Mouse (Mus musculus) neural tube, embryonic 13.5 days (tissue): ENCODE data around the gene Smarca2. TPM values are rescaled to one million over a fixed set of nuclear protein-coding genes. Genes with fewer than 3 reads are reported as not detected.

Source experiments
- ATAC-seq: fragments of 200-750 bp; cut with Nextera tagmentation; 2 replicates; pipeline ENCODE4 v1.8.0; 2017; ENCODE audit warnings: low read depth, mild to moderate bottlenecking, moderate TSS enrichment, moderate library complexity
- H3K27ac ChIP-seq: fragments of 300-500 bp; sonication (generic); replicated peaks from 2 replicates; pipeline ENCODE4 v1.5.1; 2015; ENCODE audit warnings: moderate library complexity, mild to moderate bottlenecking, inconsistent platforms
- H3K27me3 ChIP-seq: fragments of 300-500 bp; sonication (generic); 2 replicates; pipeline ENCODE4 v1.6.1; 2015; ENCODE audit warnings: mild to moderate bottlenecking, inconsistent platforms
- H3K36me3 ChIP-seq: fragments of 300-500 bp; sonication (generic); 2 replicates; pipeline ENCODE4 v1.6.1; 2015; ENCODE audit warnings: mild to moderate bottlenecking, inconsistent platforms
- H3K4me1 ChIP-seq: fragments of 300-500 bp; sonication (generic); replicated peaks from 2 replicates; pipeline ENCODE4 v1.6.1; 2015; ENCODE audit warnings: inconsistent platforms
- H3K4me2 ChIP-seq: fragments of 300-500 bp; sonication (generic); 2 replicates; pipeline ENCODE4 v1.6.1; 2015; ENCODE audit warnings: inconsistent platforms, mild to moderate bottlenecking, moderate library complexity
- H3K4me3 ChIP-seq: fragments of 300-500 bp; sonication (generic); 2 replicates; pipeline ENCODE4 v1.5.1; 2015; ENCODE audit warnings: mild to moderate bottlenecking, inconsistent platforms
- H3K9ac ChIP-seq: fragments of 300-500 bp; sonication (generic); 2 replicates; pipeline ENCODE4 v1.6.1; 2015; ENCODE audit warnings: moderate library complexity, mild to moderate bottlenecking, inconsistent platforms
- H3K9me3 ChIP-seq: fragments of 300-500 bp; sonication (generic); 2 replicates; pipeline ENCODE4 v1.6.1; 2016; ENCODE audit warnings: inconsistent platforms
- WGBS: fragments of 180-500 bp; shearing (Covaris S2); methylation state at CpG from one replicate; pipeline ENCODE4 v1.1.7; 2015; 5-methylcytosine and 5-hydroxymethylcytosine counted together
- polyA plus RNA-seq: library from polyadenylated mRNA; unstranded; fragments of >200 nt; fragmentation: Nextera tagmentation; extraction: Ambion mirVana; gene quantifications from 2 replicates; pipeline ENCODE4 v1.2.1, GENCODE M21; 2015

The Smarca2 gene
- polyA plus RNA-seq, 1 experiment from 2014 or later, result 72.1 TPM

DNA sequence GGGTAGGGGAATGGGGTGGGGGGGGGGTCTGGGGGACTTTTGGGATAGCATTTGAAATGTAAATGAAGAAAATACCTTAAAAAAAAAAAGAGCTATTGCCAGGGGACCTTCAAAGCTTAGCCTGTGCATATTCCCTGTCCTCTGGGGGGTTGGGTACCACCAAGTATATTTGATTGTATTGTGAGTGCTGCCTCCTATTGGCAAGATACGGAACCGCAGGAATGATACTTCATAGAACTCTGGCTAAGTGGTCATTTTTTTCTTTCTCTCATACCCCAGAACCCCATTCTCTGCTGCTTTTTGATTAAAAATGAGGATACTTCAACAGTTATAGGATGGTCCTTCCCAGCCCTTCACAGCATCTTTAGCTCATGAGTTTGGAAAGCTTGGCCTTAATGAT lies 106.4 kb downstream of the Smarca2 start:
- Histone ChIP-seq H3K4me2 (no peak overlapping the region), H3K27ac (no peak overlapping the region), H3K4me3 (no peak overlapping the region), H3K4me1 (no peaks in the 10 kb centered on the region), H3K9me3 (no peaks in the 10 kb centered on the region), H3K9ac (no peak overlapping the region), H3K27me3 (no peaks in the 10 kb centered on the region), H3K36me3 (peaks cover 18% of the 10 kb centered on the region)
- no peak for ATAC-seq
- WGBS, result 33% methylated on average over 2 of the region's 2 CpGs

- Histone ChIP-seq H3K9ac (no peak overlapping the region), H3K4me1 (peaks cover 10% of the 10 kb centered on the region; the same call in 1 of the 2 replicates), H3K36me3 (peaks cover 8% of the 10 kb centered on the region; the same call in 1 of the 2 replicates), H3K4me2 (no peak overlapping the region), H3K4me3 (no peak overlapping the region), H3K27ac (no peak overlapping the region), H3K27me3 (no peaks in the 10 kb centered on the region), H3K9me3 (no peaks in the 10 kb centered on the region)
- WGBS, result 79% methylated on average over 9 of the region's 9 CpGs
- ATAC-seq, result no peak
Measured at GRCm38 (mm10) chr19:26716217-26716616, 111.4 kb downstream of the Smarca2 start.

GRCm38 (mm10) chr19:26718221-26718620 lies 113.4 kb downstream of the Smarca2 start:
- no peaks in the 10 kb centered on the region for H3K9me3 ChIP-seq
- peaks cover 8% of the 10 kb centered on the region; the same call in 1 of the 2 replicates for H3K36me3 ChIP-seq
- WGBS, result 30% methylated on average over 6 of the region's 6 CpGs
- no peak overlapping the region for H3K27ac ChIP-seq
- no peaks in the 10 kb centered on the region for H3K27me3 ChIP-seq
- H3K4me3 ChIP-seq, result no peak overlapping the region
- H3K9ac ChIP-seq, result no peak overlapping the region
- no peak overlapping the region for H3K4me2 ChIP-seq
- H3K4me1 ChIP-seq, result peaks cover 17% of the 10 kb centered on the region
- ATAC-seq, result peak; percentile 57

DNA sequence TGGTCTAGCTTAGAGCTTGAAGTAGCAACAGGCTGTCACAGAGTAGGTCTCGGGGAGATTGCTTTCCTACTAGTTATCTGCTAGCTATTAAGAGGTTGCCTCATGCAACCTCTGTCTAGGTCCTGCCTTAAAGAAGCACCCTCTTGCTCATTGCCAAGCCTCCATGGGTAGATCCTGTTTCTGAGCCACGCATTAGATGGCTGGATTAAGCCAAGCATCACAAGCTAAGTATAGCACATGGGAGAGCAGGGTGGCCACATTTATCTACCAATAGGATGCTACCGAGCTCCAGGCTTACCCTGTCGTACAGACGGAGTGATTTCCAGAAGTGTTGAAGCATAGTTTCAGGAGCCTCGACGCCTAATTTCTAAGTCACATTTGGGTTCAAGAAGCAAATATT lies 114.3 kb downstream of the Smarca2 start:
- Histone ChIP-seq H3K4me2 (no peak overlapping the region), H3K9me3 (no peaks in the 10 kb centered on the region), H3K4me3 (no peak overlapping the region), H3K36me3 (peaks cover 8% of the 10 kb centered on the region; the same call in 1 of the 2 replicates), H3K9ac (no peak overlapping the region), H3K4me1 (peaks cover 17% of the 10 kb centered on the region), H3K27me3 (no peaks in the 10 kb centered on the region), H3K27ac (no peak overlapping the region)
- 90% methylated on average over 7 of the region's 7 CpGs for WGBS
- ATAC-seq, result no peak

- Histone ChIP-seq H3K36me3 (no peaks in the 10 kb centered on the region), H3K27ac (no peak overlapping the region), H3K27me3 (no peaks in the 10 kb centered on the region), H3K9me3 (no peaks in the 10 kb centered on the region), H3K9ac (no peak overlapping the region), H3K4me2 (no peak overlapping the region), H3K4me3 (no peak overlapping the region), H3K4me1 (peaks cover 17% of the 10 kb centered on the region)
- ATAC-seq, result no peak
- 59% methylated on average over 6 of the region's 6 CpGs for WGBS
Measured at GRCm38 (mm10) chr19:26721741-26722140, 116.9 kb downstream of the Smarca2 start.

DNA sequence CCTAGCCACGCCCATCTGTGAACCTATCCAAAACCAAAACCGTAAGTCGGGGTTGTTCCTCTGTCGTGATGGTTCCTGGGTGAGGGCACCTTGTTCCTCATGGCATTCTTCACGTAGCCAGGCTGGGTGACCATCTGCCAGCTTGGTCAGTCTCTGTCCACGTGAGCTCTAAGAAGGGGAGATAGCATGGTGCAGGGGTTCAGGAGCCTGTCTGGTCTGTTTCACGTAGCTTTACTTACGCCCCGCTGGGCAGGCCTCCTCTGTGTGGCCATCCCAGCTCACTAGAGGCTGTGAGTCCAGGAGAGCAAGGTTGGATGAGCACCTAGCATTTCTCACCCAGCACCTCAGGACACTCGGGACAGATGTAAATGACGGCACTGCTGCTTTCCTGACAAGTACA lies 119.0 kb downstream of the Smarca2 start:
- Histone ChIP-seq H3K27ac (no peak overlapping the region), H3K27me3 (no peaks in the 10 kb centered on the region), H3K4me1 (peaks cover 13% of the 10 kb centered on the region), H3K4me2 (no peak overlapping the region), H3K4me3 (no peak overlapping the region), H3K9me3 (no peaks in the 10 kb centered on the region), H3K9ac (no peak overlapping the region), H3K36me3 (no peaks in the 10 kb centered on the region)
- no peak for ATAC-seq
- WGBS, result 89% methylated on average over 11 of the region's 11 CpGs

- Histone ChIP-seq H3K4me1 (peaks cover 13% of the 10 kb centered on the region), H3K36me3 (no peaks in the 10 kb centered on the region), H3K4me3 (no peak overlapping the region), H3K9ac (no peak overlapping the region), H3K27ac (no peak overlapping the region), H3K27me3 (no peaks in the 10 kb centered on the region), H3K4me2 (no peak overlapping the region), H3K9me3 (no peaks in the 10 kb centered on the region)
- ATAC-seq, result no peak
- WGBS, result 84% methylated on average over 3 of the region's 3 CpGs
Measured at GRCm38 (mm10) chr19:26724626-26725025, 119.8 kb downstream of the Smarca2 start.

DNA sequence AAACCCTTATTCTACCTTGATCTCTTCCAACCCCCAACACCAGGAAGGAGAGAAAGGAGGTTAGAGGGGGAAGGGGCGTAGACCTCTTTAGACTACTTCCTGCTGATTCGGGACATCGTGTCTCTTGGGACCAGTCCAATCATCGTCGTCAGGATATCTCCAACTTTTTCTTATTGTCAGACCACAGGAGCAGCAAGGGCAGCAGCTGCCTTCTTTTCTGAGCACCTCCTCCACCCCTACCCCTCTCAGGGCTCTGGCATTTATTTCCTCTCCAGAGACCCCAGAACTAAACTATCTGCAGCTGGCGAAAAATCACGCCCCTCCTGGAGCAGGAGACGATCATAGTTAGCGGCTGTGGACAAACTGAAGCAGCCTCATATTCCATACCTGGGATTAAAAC lies 122.9 kb downstream of the Smarca2 start:
- Histone ChIP-seq H3K4me3 (no peak overlapping the region), H3K4me1 (peaks cover 3% of the 10 kb centered on the region; the same call in 1 of the 2 replicates), H3K4me2 (no peak overlapping the region), H3K9me3 (no peaks in the 10 kb centered on the region), H3K9ac (no peak overlapping the region), H3K27ac (no peak overlapping the region), H3K36me3 (no peaks in the 10 kb centered on the region), H3K27me3 (no peaks in the 10 kb centered on the region)
- no peak for ATAC-seq
- WGBS, result 80% methylated on average over 9 of the region's 9 CpGs

DNA sequence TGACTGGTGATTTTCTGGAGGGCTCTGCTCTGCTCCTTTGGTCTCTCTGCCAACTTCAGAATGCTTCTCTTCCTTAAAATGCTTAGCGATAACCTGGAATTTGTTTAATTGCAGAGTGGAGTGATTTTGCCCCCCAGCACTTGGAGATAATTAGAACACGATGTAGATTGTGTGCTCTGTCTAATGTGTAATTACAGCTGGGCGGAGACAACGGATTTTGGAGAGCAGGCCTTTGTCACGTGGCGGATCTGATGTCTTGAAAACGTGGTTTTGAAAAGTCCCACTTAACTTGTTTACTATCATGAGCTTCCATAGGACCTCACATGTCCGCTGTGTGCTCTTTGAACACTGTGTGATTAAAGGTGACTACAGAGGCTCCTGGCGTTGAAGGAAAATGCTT lies 125.6 kb downstream of the Smarca2 start:
- Histone ChIP-seq H3K4me2 (no peak overlapping the region), H3K9ac (no peak overlapping the region), H3K9me3 (no peaks in the 10 kb centered on the region), H3K27me3 (no peaks in the 10 kb centered on the region), H3K27ac (no peak overlapping the region), H3K4me1 (peaks cover 30% of the 10 kb centered on the region), H3K4me3 (no peak overlapping the region), H3K36me3 (no peaks in the 10 kb centered on the region)
- 72% methylated on average over 9 of the region's 9 CpGs for WGBS
- ATAC-seq, result no peak

- H3K27me3 ChIP-seq, result no peaks in the 10 kb centered on the region
Measured at GRCm38 (mm10) chr19:26731121-26731520, 126.3 kb downstream of the Smarca2 start.

GRCm38 (mm10) chr19:26731809-26732208 lies 127.0 kb downstream of the Smarca2 start:
- ATAC-seq, result no peak
- WGBS, result 4% methylated on average over 4 of the region's 4 CpGs
- H3K27me3 ChIP-seq, result no peaks in the 10 kb centered on the region

More at GRCm38 (mm10) chr19:26731121-26731520, 126.3 kb downstream of the Smarca2 start:
- Histone ChIP-seq H3K9ac (no peak overlapping the region), H3K4me2 (no peak overlapping the region), H3K27ac (no peak overlapping the region), H3K4me1 (peaks cover 32% of the 10 kb centered on the region), H3K4me3 (no peak overlapping the region), H3K9me3 (no peaks in the 10 kb centered on the region), H3K36me3 (no peaks in the 10 kb centered on the region)
- no peak for ATAC-seq
- 94% methylated on average over 4 of the region's 4 CpGs for WGBS

DNA sequence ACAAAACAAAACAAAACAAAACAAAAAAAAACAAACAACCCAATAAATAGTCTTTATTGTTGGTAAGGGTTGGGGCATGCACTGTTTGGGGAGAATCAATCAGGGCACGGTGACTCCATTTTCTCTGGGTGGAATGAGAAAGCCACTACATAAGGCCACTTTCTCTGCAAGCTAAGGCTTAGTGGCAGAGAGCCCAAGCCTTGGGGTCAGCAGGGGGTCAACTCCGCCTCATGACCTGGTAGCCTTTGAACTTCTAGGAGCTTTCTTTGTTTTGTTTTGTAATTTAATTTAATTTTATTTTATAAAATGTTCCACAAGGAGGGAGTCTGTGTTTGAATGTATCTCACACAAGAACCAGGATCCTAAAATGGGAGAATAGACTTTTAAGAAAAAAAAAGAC lies 128.2 kb downstream of the Smarca2 start:
- Histone ChIP-seq H3K36me3 (no peaks in the 10 kb centered on the region), H3K4me1 (peaks cover 32% of the 10 kb centered on the region), H3K27me3 (no peaks in the 10 kb centered on the region), H3K27ac (no peak overlapping the region), H3K4me3 (no peak overlapping the region), H3K4me2 (no peak overlapping the region), H3K9me3 (no peaks in the 10 kb centered on the region), H3K9ac (no peak overlapping the region)
- no peak for ATAC-seq
- 39% methylated on average over 2 of the region's 2 CpGs for WGBS

More at GRCm38 (mm10) chr19:26731809-26732208, 127.0 kb downstream of the Smarca2 start:
- Histone ChIP-seq H3K9me3 (no peaks in the 10 kb centered on the region), H3K9ac (no peak overlapping the region), H3K4me3 (no peak overlapping the region), H3K4me1 (peaks cover 32% of the 10 kb centered on the region), H3K27ac (no peak overlapping the region), H3K4me2 (no peak overlapping the region), H3K36me3 (no peaks in the 10 kb centered on the region)

GRCm38 (mm10) chr19:26733546-26734100 lies 128.8 kb downstream of the Smarca2 start:
- Histone ChIP-seq H3K36me3 (no peaks in the 10 kb centered on the region), H3K9ac (no peak overlapping the region), H3K9me3 (no peaks in the 10 kb centered on the region), H3K27ac (peak overlapping the region; percentile 85; the same call in 1 of the 2 replicates), H3K4me2 (no peak overlapping the region), H3K27me3 (no peaks in the 10 kb centered on the region), H3K4me1 (peaks cover 32% of the 10 kb centered on the region), H3K4me3 (no peak overlapping the region)
- no peak for ATAC-seq
- WGBS, result 56% methylated on average over 7 of the region's 7 CpGs
